Mouse (Mus musculus): ENCODE data around the gene Cln6.

DNA sequence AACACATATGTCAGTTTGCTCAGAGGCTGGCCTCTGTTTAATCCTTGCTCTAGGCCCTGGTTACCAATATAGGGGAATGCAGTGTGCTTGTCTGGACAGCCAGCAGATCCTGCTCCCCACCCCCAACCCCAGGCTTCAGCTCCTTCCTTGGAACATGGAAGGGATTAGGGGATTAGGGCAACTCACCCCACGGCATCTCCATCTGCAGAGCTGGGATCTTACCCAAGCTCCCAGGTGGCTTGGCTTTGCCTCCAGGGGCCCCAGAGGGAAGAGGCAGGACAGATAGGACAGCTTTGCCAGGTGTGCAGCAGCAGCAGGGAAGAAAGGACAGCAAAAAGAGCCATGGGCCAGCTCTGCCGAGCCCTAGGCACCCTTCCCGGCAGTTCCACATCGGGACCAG is 22.3 kb downstream of the Cln6 start:
- TF ChIP-seq CTCF (conservative IDR thresholded peaks at IDR 0.05; ENCODE audit: insufficient read depth, insufficient read length, low read depth, low read length) (no peak), POLR2A (IDR thresholded peaks at IDR 0.05; ENCODE audit: low read depth, low read length) (no peak)

Data from kidney, adult 2 months (tissue).